Mouse (Mus musculus) midbrain, embryonic 16.5 days (tissue): Measurements from ENCODE around the gene Fam131a. TPM values are rescaled to one million over a fixed set of nuclear protein-coding genes. Genes with fewer than 3 reads are reported as not detected.
"Not testable (repeated sequence)": the region's sequence is repeated elsewhere in the genome, so short reads cannot be mapped to it uniquely, and the experiment has no call there.

Source experiments
- ATAC-seq: fragments of 200-750 bp; cut with Nextera tagmentation; 2 replicates; pipeline ENCODE4 v1.8.0; 2017; ENCODE audit warnings: moderate TSS enrichment
- H3K27ac ChIP-seq: fragments of 300-500 bp; sonication (generic); 2 replicates; pipeline ENCODE4 v1.5.1; 2014; ENCODE audit warnings: mild to moderate bottlenecking, low read length, mixed read lengths
- H3K27me3 ChIP-seq: fragments of 300-500 bp; sonication (generic); 2 replicates; pipeline ENCODE4 v1.6.1; 2014; ENCODE audit warnings: low read depth, low read length, mixed read lengths; ENCODE audit not compliant: control insufficient read depth, insufficient read depth
- H3K36me3 ChIP-seq: fragments of 300-500 bp; sonication (generic); 2 replicates; pipeline ENCODE4 v1.6.1; 2014; ENCODE audit warnings: mild to moderate bottlenecking, low read length, moderate library complexity, mixed read lengths; ENCODE audit not compliant: control insufficient read depth, insufficient read depth
- H3K4me1 ChIP-seq: fragments of 300-500 bp; sonication (generic); 2 replicates; pipeline ENCODE4 v1.6.1; 2014; ENCODE audit warnings: mild to moderate bottlenecking, low read length, mixed read lengths; ENCODE audit not compliant: control insufficient read depth, insufficient read depth
- H3K4me2 ChIP-seq: fragments of 300-500 bp; sonication (generic); 2 replicates; pipeline ENCODE4 v1.6.1; 2014; ENCODE audit warnings: mild to moderate bottlenecking, low read length, mixed read lengths
- H3K4me3 ChIP-seq: fragments of 300-500 bp; sonication (generic); 2 replicates; pipeline ENCODE4 v1.5.1; 2014; ENCODE audit warnings: low read depth, mild to moderate bottlenecking, low read length, moderate library complexity, mixed read lengths
- H3K9ac ChIP-seq: fragments of 300-500 bp; sonication (generic); 2 replicates; pipeline ENCODE4 v1.6.1; 2014; ENCODE audit warnings: low read depth, low read length, mixed read lengths
- H3K9me3 ChIP-seq: fragments of 300-500 bp; sonication (generic); replicated peaks from 2 replicates; pipeline ENCODE4 v1.6.1; 2014; ENCODE audit warnings: mild to moderate bottlenecking, low read length, mixed read lengths; ENCODE audit not compliant: control insufficient read depth, poor library complexity, severe bottlenecking
- WGBS: fragments of 180-500 bp; shearing (Covaris S2); extraction: QIAGEN DNeasy Blood & Tissue Kit; methylation state at CpG from one replicate; pipeline ENCODE4 v1.1.7; 2014; 5-methylcytosine and 5-hydroxymethylcytosine counted together
- polyA plus RNA-seq: library from polyadenylated mRNA; unstranded; fragments of >200 nt; fragmentation: Nextera tagmentation; extraction: Ambion mirVana; gene quantifications from 2 replicates; pipeline ENCODE4 v1.2.1, GENCODE M21; 2015

Gene Fam131a
- polyA plus RNA-seq, result 62.1 and 66.5 TPM in 2 replicates

GRCm38 (mm10) chr16:20693111-20693701, at the start of gene Fam131a:
TSS of gene Fam131a (plus strand) at chr16:20693241.
- Histone ChIP-seq H3K4me3 (peak within 1 kb of the TSS; percentile 73), H3K36me3 (peaks cover 31% of the 10 kb centered on the region), H3K4me2 (peak within 1 kb of the TSS; percentile 75), H3K27ac (peak within 1 kb of the TSS; percentile 98), H3K9ac (peak within 1 kb of the TSS; percentile 89), H3K27me3 (no peaks in the 10 kb centered on the region), H3K9me3 (no peaks in the 10 kb centered on the region), H3K4me1 (peaks cover 32% of the 10 kb centered on the region)
- ATAC-seq, result peak; percentile 95
- WGBS, result under 1% methylated on average over 37 of the region's 37 CpGs

- Histone ChIP-seq H3K4me1 (no peaks in the 10 kb centered on the region), H3K9ac (no peak overlapping the region), H3K27me3 (no peaks in the 10 kb centered on the region), H3K27ac (no peak overlapping the region), H3K9me3 (no peaks in the 10 kb centered on the region), H3K4me3 (no peak overlapping the region), H3K36me3 (peaks cover 6% of the 10 kb centered on the region; the same call in 1 of the 2 replicates), H3K4me2 (no peak overlapping the region)
- WGBS, result 84% methylated on average over 7 of the region's 7 CpGs
- ATAC-seq, result no peak
These were observed 49.1 kb upstream of the Fam131a start for GRCm38 (mm10) chr16:20643911-20644310.

GRCm38 (mm10) chr16:20651076-20651946, 41.7 kb upstream of the Fam131a start, which contains the start of gene Psmd2:
TSS of gene Psmd2 (plus strand) at chr16:20651652.
- Histone ChIP-seq H3K9me3 (no peaks in the 10 kb centered on the region), H3K4me2 (peak within 1 kb of the TSS; percentile 73), H3K36me3 (peaks cover 12% of the 10 kb centered on the region), H3K4me3 (peak within 1 kb of the TSS; percentile 73), H3K4me1 (peaks cover 19% of the 10 kb centered on the region), H3K27ac (peak within 1 kb of the TSS; percentile 85), H3K27me3 (no peaks in the 10 kb centered on the region), H3K9ac (peak within 1 kb of the TSS; percentile 86)
- ATAC-seq, result peak; percentile 97
- WGBS, result 2% methylated on average over 46 of the region's 46 CpGs

- H3K9ac ChIP-seq, result peak overlapping the region; percentile 86
- no peaks in the 10 kb centered on the region for H3K27me3 ChIP-seq
- peak overlapping the region; percentile 70 for H3K27ac ChIP-seq
- H3K4me3 ChIP-seq, result peak overlapping the region; percentile 73
- no peaks in the 10 kb centered on the region for H3K9me3 ChIP-seq
- peak overlapping the region; percentile 73 for H3K4me2 ChIP-seq
- WGBS, result 10% methylated on average over 12 of the region's 12 CpGs
- H3K36me3 ChIP-seq, result peaks cover 17% of the 10 kb centered on the region
- ATAC-seq, result no peak
- H3K4me1 ChIP-seq, result peaks cover 19% of the 10 kb centered on the region
These were observed 41.1 kb upstream of the Fam131a start for GRCm38 (mm10) chr16:20651947-20652310.

GRCm38 (mm10) chr16:20653315-20653714, 39.7 kb upstream of the Fam131a start:
- Histone ChIP-seq H3K27ac (no peak overlapping the region), H3K36me3 (peaks cover 29% of the 10 kb centered on the region), H3K9me3 (no peaks in the 10 kb centered on the region), H3K4me2 (no peak overlapping the region; the same call in 1 of the 2 replicates), H3K9ac (no peak overlapping the region), H3K4me1 (peaks cover 19% of the 10 kb centered on the region), H3K4me3 (no peak overlapping the region), H3K27me3 (no peaks in the 10 kb centered on the region)
- 59% methylated on average over 2 of the region's 2 CpGs for WGBS
- ATAC-seq, result no peak

- no peak for ATAC-seq
- 94% methylated on average over 4 of the region's 4 CpGs for WGBS
These were observed 35.4 kb upstream of the Fam131a start for GRCm38 (mm10) chr16:20657661-20658060.

GRCm38 (mm10) chr16:20668013-20668412, 25.0 kb upstream of the Fam131a start, which contains the start of gene Eif4g1:
TSS of gene Eif4g1 (plus strand) at chr16:20668313.
- H3K4me1 ChIP-seq, H3K4me2 ChIP-seq, H3K9me3 ChIP-seq, H3K36me3 ChIP-seq, H3K27me3 ChIP-seq, H3K9ac ChIP-seq, ATAC-seq, H3K27ac ChIP-seq, H3K4me3 ChIP-seq: not testable (repeated sequence)
- WGBS, result 96% methylated on average over 5 of the region's 6 CpGs

More at GRCm38 (mm10) chr16:20657661-20658060, 35.4 kb upstream of the Fam131a start:
- Histone ChIP-seq H3K4me1 (peaks cover 9% of the 10 kb centered on the region), H3K9ac (no peak overlapping the region), H3K27me3 (no peaks in the 10 kb centered on the region), H3K4me3 (no peak overlapping the region), H3K27ac (no peak overlapping the region), H3K36me3 (peaks cover 55% of the 10 kb centered on the region), H3K9me3 (no peaks in the 10 kb centered on the region), H3K4me2 (no peak overlapping the region)

GRCm38 (mm10) chr16:20670291-20670690, 22.8 kb upstream of the Fam131a start:
- peaks cover 1% of the 10 kb centered on the region; the same call in 1 of the 2 replicates for H3K36me3 ChIP-seq
- H3K9ac ChIP-seq, result no peak overlapping the region
- 92% methylated on average over 3 of the region's 3 CpGs for WGBS
- peaks cover 19% of the 10 kb centered on the region for H3K4me1 ChIP-seq
- no peaks in the 10 kb centered on the region for H3K9me3 ChIP-seq
- no peak overlapping the region for H3K4me3 ChIP-seq
- no peak overlapping the region for H3K4me2 ChIP-seq
- H3K27me3 ChIP-seq, result no peaks in the 10 kb centered on the region
- ATAC-seq, result no peak
- H3K27ac ChIP-seq, result no peak overlapping the region

- Histone ChIP-seq H3K9me3 (no peaks in the 10 kb centered on the region), H3K4me3 (peak overlapping the region; percentile 97), H3K4me2 (peak overlapping the region; percentile 70), H3K27ac (no peak overlapping the region), H3K36me3 (peaks cover 12% of the 10 kb centered on the region), H3K9ac (no peak overlapping the region), H3K27me3 (no peaks in the 10 kb centered on the region), H3K4me1 (peaks cover 19% of the 10 kb centered on the region)
- 26% methylated on average over 6 of the region's 6 CpGs for WGBS
- ATAC-seq, result peak; percentile 22; the same call in 1 of the 2 replicates
These were observed 21.2 kb upstream of the Fam131a start for GRCm38 (mm10) chr16:20671886-20672285.
